Mouse (Mus musculus): ENCODE data around the gene Tubg2. TPM values are rescaled to one million over a fixed set of nuclear protein-coding genes. Genes with fewer than 3 reads are reported as not detected.
A peak's percentile ranks its signal among the peaks of the same experiment; 100 is the strongest.

Gene Tubg2
- polyA plus RNA-seq, 1 experiment from 2014 or later: 3.1 TPM

GRCm38 (mm10) chr11:101167211-101167962, 11.7 kb downstream of the Tubg2 start:
- peaks cover 59% of the 10 kb centered on the region for H3K36me3 ChIP-seq
- H3K4me2 ChIP-seq: no peak overlapping the region
- no peak overlapping the region for H3K4me3 ChIP-seq
- H3K9ac ChIP-seq: no peak overlapping the region
- WGBS: 61% methylated on average over 19 of the region's 19 CpGs
- H3K27me3 ChIP-seq (replicated peaks): peaks cover 74% of the 10 kb centered on the region
- no peaks in the 10 kb centered on the region for H3K9me3 ChIP-seq
- ATAC-seq (ENCODE audit: extremely low read depth, insufficient number of reproducible peaks, low FRiP score, low TSS enrichment): no peak
- no peak overlapping the region for H3K27ac ChIP-seq (replicated peaks)
- peaks cover 54% of the 10 kb centered on the region for H3K4me1 ChIP-seq

- Histone ChIP-seq H3K27ac (replicated peaks) (no peak overlapping the region), H3K9me3 (no peaks in the 10 kb centered on the region), H3K9ac (no peak overlapping the region), H3K4me3 (no peak overlapping the region), H3K4me1 (peaks cover 58% of the 10 kb centered on the region), H3K27me3 (replicated peaks) (peaks cover 69% of the 10 kb centered on the region), H3K4me2 (0 out of 2 replicates have a peak overlapping the region, but pooled peaks have one; percentile 97), H3K36me3 (peaks cover 54% of the 10 kb centered on the region)
- WGBS: 50% methylated on average over 8 of the region's 8 CpGs
- no peak for ATAC-seq (ENCODE audit: extremely low read depth, insufficient number of reproducible peaks, low FRiP score, low TSS enrichment)
Measured at GRCm38 (mm10) chr11:101167963-101168300, 12.2 kb downstream of the Tubg2 start.

- 68% methylated on average over 18 of the region's 18 CpGs for WGBS
- Histone ChIP-seq H3K4me2 (peak overlapping the region; percentile 97), H3K27me3 (replicated peaks) (peaks cover 64% of the 10 kb centered on the region), H3K4me3 (peak overlapping the region; percentile 80), H3K27ac (replicated peaks) (no peak overlapping the region), H3K4me1 (peaks cover 63% of the 10 kb centered on the region), H3K36me3 (peaks cover 49% of the 10 kb centered on the region), H3K9ac (no peak overlapping the region), H3K9me3 (no peaks in the 10 kb centered on the region)
- ATAC-seq (ENCODE audit: extremely low read depth, insufficient number of reproducible peaks, low FRiP score, low TSS enrichment): no peak
Measured at GRCm38 (mm10) chr11:101168301-101168980, 12.7 kb downstream of the Tubg2 start.

- peak overlapping the region; percentile 90; the same call in 1 of the 2 replicates for H3K27ac ChIP-seq (replicated peaks)
- H3K9ac ChIP-seq: peak overlapping the region; percentile 89
- H3K36me3 ChIP-seq: peaks cover 38% of the 10 kb centered on the region
- no peaks in the 10 kb centered on the region for H3K9me3 ChIP-seq
- ATAC-seq (ENCODE audit: extremely low read depth, insufficient number of reproducible peaks, low FRiP score, low TSS enrichment): no peak
- 13% methylated on average over 17 of the region's 17 CpGs for WGBS
- peak overlapping the region; percentile 97 for H3K4me2 ChIP-seq
- H3K27me3 ChIP-seq (replicated peaks): peaks cover 58% of the 10 kb centered on the region
- peak overlapping the region; percentile 80 for H3K4me3 ChIP-seq
- H3K4me1 ChIP-seq: peaks cover 66% of the 10 kb centered on the region
Measured at GRCm38 (mm10) chr11:101169301-101170107, 13.8 kb downstream of the Tubg2 start.

- Histone ChIP-seq H3K36me3 (peaks cover 29% of the 10 kb centered on the region), H3K9ac (peak within 1 kb of the TSS; percentile 89), H3K4me1 (peaks cover 68% of the 10 kb centered on the region), H3K4me3 (peak within 1 kb of the TSS; percentile 80), H3K4me2 (peak within 1 kb of the TSS; percentile 97), H3K9me3 (no peaks in the 10 kb centered on the region), H3K27ac (replicated peaks) (peak within 1 kb of the TSS; percentile 90), H3K27me3 (replicated peaks) (peaks cover 57% of the 10 kb centered on the region)
- ATAC-seq (ENCODE audit: extremely low read depth, insufficient number of reproducible peaks, low FRiP score, low TSS enrichment): no peak
- under 1% methylated on average over 35 of the region's 35 CpGs for WGBS
Measured at GRCm38 (mm10) chr11:101170354-101170810, 14.7 kb downstream of the Tubg2 start, which contains the start of gene Cntnap1. Gene Cntnap1, plus strand, starts transcription at chr11:101170523.

GRCm38 (mm10) chr11:101170811-101171610, 15.3 kb downstream of the Tubg2 start, which contains the start of gene Plekhh3:
Gene Plekhh3, minus strand, starts transcription at chr11:101171351.
- H3K9ac ChIP-seq: peak within 1 kb of the TSS; percentile 89
- H3K27me3 ChIP-seq (replicated peaks): peaks cover 56% of the 10 kb centered on the region
- no peaks in the 10 kb centered on the region for H3K9me3 ChIP-seq
- peak within 1 kb of the TSS; percentile 97 for H3K4me2 ChIP-seq
- ATAC-seq (ENCODE audit: extremely low read depth, insufficient number of reproducible peaks, low FRiP score, low TSS enrichment): peak; percentile 90
- H3K36me3 ChIP-seq: peaks cover 23% of the 10 kb centered on the region
- 1% methylated on average over 49 of the region's 50 CpGs for WGBS
- peak within 1 kb of the TSS; percentile 80 for H3K4me3 ChIP-seq
- peak within 1 kb of the TSS; percentile 94 for H3K27ac ChIP-seq (replicated peaks)
- peaks cover 73% of the 10 kb centered on the region for H3K4me1 ChIP-seq

- H3K9me3 ChIP-seq: no peaks in the 10 kb centered on the region
- H3K4me1 ChIP-seq: peaks cover 81% of the 10 kb centered on the region
- under 1% methylated on average over 31 of the region's 31 CpGs for WGBS
- H3K4me2 ChIP-seq: peak overlapping the region; percentile 97
- no peak for ATAC-seq (ENCODE audit: extremely low read depth, insufficient number of reproducible peaks, low FRiP score, low TSS enrichment)
- peak overlapping the region; percentile 84 for H3K9ac ChIP-seq
- peaks cover 14% of the 10 kb centered on the region for H3K36me3 ChIP-seq
- H3K27ac ChIP-seq (replicated peaks): peak overlapping the region; percentile 94
- peaks cover 56% of the 10 kb centered on the region for H3K27me3 ChIP-seq (replicated peaks)
- H3K4me3 ChIP-seq: peak overlapping the region; percentile 67
Measured at GRCm38 (mm10) chr11:101171721-101172433, 16.2 kb downstream of the Tubg2 start.

GRCm38 (mm10) chr11:101172434-101172815, 16.7 kb downstream of the Tubg2 start:
- Histone ChIP-seq H3K9me3 (no peaks in the 10 kb centered on the region), H3K27me3 (replicated peaks) (peaks cover 56% of the 10 kb centered on the region), H3K27ac (replicated peaks) (peak overlapping the region; percentile 94), H3K4me1 (peaks cover 86% of the 10 kb centered on the region), H3K9ac (peak overlapping the region; percentile 84), H3K36me3 (peaks cover 9% of the 10 kb centered on the region), H3K4me2 (peak overlapping the region; percentile 97), H3K4me3 (peak overlapping the region; percentile 67)
- no peak for ATAC-seq (ENCODE audit: extremely low read depth, insufficient number of reproducible peaks, low FRiP score, low TSS enrichment)
- WGBS: 19% methylated on average over 5 of the region's 5 CpGs

GRCm38 (mm10) chr11:101173112-101173511, 17.4 kb downstream of the Tubg2 start:
- 9% methylated on average over 11 of the region's 11 CpGs for WGBS
- Histone ChIP-seq H3K36me3 (peaks cover 2% of the 10 kb centered on the region), H3K9ac (peak overlapping the region; percentile 79), H3K4me2 (peak overlapping the region; percentile 97), H3K27ac (replicated peaks) (peak overlapping the region; percentile 76), H3K27me3 (replicated peaks) (peaks cover 56% of the 10 kb centered on the region), H3K4me1 (peaks cover 80% of the 10 kb centered on the region), H3K4me3 (peak overlapping the region; percentile 43), H3K9me3 (no peaks in the 10 kb centered on the region)
- no peak for ATAC-seq (ENCODE audit: extremely low read depth, insufficient number of reproducible peaks, low FRiP score, low TSS enrichment)
